In genomic region chr11:66871701-66872100, GRCm38 (mm10) we compare ENCODE assay signal across 10 mouse cellular contexts. TPM values are rescaled to one million over a fixed set of nuclear protein-coding genes. Genes with fewer than 3 reads are reported as not detected.
DNase-seq lines count a peak whose midpoint lies in the region; ATAC-seq and TF ChIP-seq lines count a peak whose summit lies in the region.
"Had no signal": no experiment of that assay in that cellular context is flagged by ENCODE, and none has a peak within 500 bp of the region (broad histone marks: within the 10 kb centered on the region; RNA-seq: fewer than 3 reads in every experiment).

No protein-coding gene starts in this region.

- no peaks in the 10 kb centered on the region for H3K36me3 ChIP-seq in kidney, adult 2 months (ENCODE audit: control insufficient read depth, insufficient read depth, low read length)
- H3K36me3 ChIP-seq in kidney, embryonic 15.5 days: no peaks in the 10 kb centered on the region
- H3K36me3 ChIP-seq: embryonic facial prominence, embryonic 13.5 days had no signal

- H3K4me1 ChIP-seq in kidney, adult 2 months (ENCODE audit: control insufficient read depth, insufficient read depth, low read length): no peaks in the 10 kb centered on the region
- peaks cover 9% of the 10 kb centered on the region; the same call in 1 of the 2 replicates for H3K4me1 ChIP-seq in kidney, embryonic 15.5 days
- H3K4me1 ChIP-seq: embryonic facial prominence, embryonic 13.5 days had no signal

- no peak overlapping the region for H3K27ac ChIP-seq in kidney, adult 2 months (ENCODE audit: insufficient read depth, low read depth, low read length)
- H3K27ac ChIP-seq in kidney, embryonic 15.5 days: no peak overlapping the region
- H3K27ac ChIP-seq: embryonic facial prominence, embryonic 13.5 days had no signal

- no peak for ATAC-seq in kidney, embryonic 15.5 days (replicated peaks; ENCODE audit: low FRiP score)

- H3K27me3 ChIP-seq in kidney, adult 2 months (replicated peaks; ENCODE audit: control insufficient read depth, insufficient read depth, low read length): no peaks in the 10 kb centered on the region; the same call in 1 of the 2 replicates
- peaks cover 4% of the 10 kb centered on the region; the same call in 1 of the 2 replicates for H3K27me3 ChIP-seq in kidney, embryonic 15.5 days
- H3K27me3 ChIP-seq: embryonic facial prominence, embryonic 13.5 days had no signal

- TF ChIP-seq POLR2A in kidney, adult 2 months (IDR thresholded peaks at IDR 0.05; ENCODE audit: low read depth, low read length): no peak

- no peak overlapping the region for H3K4me2 ChIP-seq in kidney, embryonic 15.5 days
- H3K4me2 ChIP-seq: embryonic facial prominence, embryonic 13.5 days had no signal

- 5% methylated on average over 5 of the region's 5 CpGs for WGBS in kidney, adult 2 months
- 10% methylated on average over 5 of the region's 5 CpGs for WGBS in kidney, embryonic 15.5 days

- peak; percentile 38 for DNase-seq in kidney, adult 2 months
- DNase-seq in MEL-GATA-1-ER (ENCODE audit: extremely low read depth, low read depth): peak; percentile 30
- peak; percentile 8 for DNase-seq in c-Kit-positive CD71-negative TER-119-negative erythroid progenitor cells, embryonic 14.5 days (ENCODE audit: low read depth)
- peak; percentile 6 for DNase-seq in kidney, postnatal 10 days
- peak; percentile 92 for DNase-seq in retina, embryonic 14.5 days (ENCODE audit: low spot score)
- DNase-seq in urinary bladder, adult 2 months (ENCODE audit: low spot score): no peak
- DNase-seq in gastrocnemius, postnatal 10 days: no peak

- TF ChIP-seq CTCF in kidney, adult 2 months (conservative IDR thresholded peaks at IDR 0.05; ENCODE audit: insufficient read depth, insufficient read length, low read depth, low read length): no peak

- H3K9me3 ChIP-seq in kidney, embryonic 15.5 days (replicated peaks): no peaks in the 10 kb centered on the region
- H3K9me3 ChIP-seq: embryonic facial prominence, embryonic 13.5 days had no signal

- H3K9ac ChIP-seq in kidney, embryonic 15.5 days: no peak overlapping the region
- H3K9ac ChIP-seq: embryonic facial prominence, embryonic 13.5 days had no signal

- H3K4me3 ChIP-seq in kidney, adult 2 months (ENCODE audit: insufficient read depth, low read depth, low read length): no peak overlapping the region
- H3K4me3 ChIP-seq in kidney, embryonic 15.5 days (replicated peaks): no peak overlapping the region
- H3K4me3 ChIP-seq: embryonic facial prominence, embryonic 13.5 days had no signal

RNA-seq across cellular contexts. Expression of gene Pirt, which starts 40.1 kb away (rescaled TPM):
- 0.29 and 0.55 TPM in 2 replicates for polyA plus RNA-seq in kidney, adult 2 months (2012; rRNA removed)
- polyA plus RNA-seq in kidney, embryonic 15.5 days (2015; fragmentation: Nextera tagmentation; extraction: Ambion mirVana): 0.50 and 1.4 TPM in 2 replicates
- polyA plus RNA-seq in urinary bladder, adult 2 months (2012; rRNA removed): 0.28 and 0.35 TPM in 2 replicates
- under 1 TPM; 0.07 to 0.12 TPM for total RNA-seq in gastrocnemius, postnatal 10 days (2021)
- polyA plus RNA-seq: spleen, adult 2 months had no signal

Comparison
In these comparisons a context has a peak if more than half of its experiments do, and no peak if none do; other contexts are left out.
1. DNase-seq: peak in kidney, adult 2 months (single experiment), MEL-GATA-1-ER (single experiment), c-Kit-positive CD71-negative TER-119-negative erythroid progenitor cells, embryonic 14.5 days (single experiment), kidney, postnatal 10 days (single experiment) and retina, embryonic 14.5 days (single experiment); none in urinary bladder, adult 2 months (single experiment) and gastrocnemius, postnatal 10 days (single experiment).